Mouse (Mus musculus): ENCODE measurements around the gene Olfr766-ps1. TPM values are rescaled to one million over a fixed set of nuclear protein-coding genes. Genes with fewer than 3 reads are reported as not detected.
"Not testable (repeated sequence)": the region's sequence is repeated elsewhere in the genome, so short reads cannot be mapped to it uniquely, and the experiment has no call there.

Gene Olfr766-ps1
- not detected in 2 replicates for polyA plus RNA-seq (2016; fragmentation: Nextera tagmentation; extraction: Ambion mirVana)

DNA sequence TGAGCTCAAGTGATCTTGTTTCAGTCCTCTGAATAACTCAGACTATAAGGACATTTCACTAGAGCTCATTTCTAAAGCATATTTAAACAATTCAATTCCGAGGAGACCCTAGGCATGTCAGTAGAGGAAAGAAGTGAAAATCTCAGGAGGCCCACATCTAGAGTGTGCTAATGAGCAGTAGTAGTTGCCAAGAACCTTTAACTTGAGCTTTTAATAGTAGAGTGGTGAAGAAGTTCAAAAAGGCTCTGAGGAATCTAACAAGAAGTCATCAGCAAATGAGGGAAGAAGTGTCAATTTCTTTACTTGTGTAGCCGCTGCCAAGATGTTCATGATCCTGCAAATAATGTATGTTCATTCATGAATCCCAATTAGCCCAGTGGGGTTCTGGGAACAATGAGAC, at the start of gene Olfr766-ps1:
Gene Olfr766-ps1 (minus strand): TSS at position 101 of the 400 bp plus-strand sequence.
- Histone ChIP-seq H3K4me1 (no peaks in the 10 kb centered on the region), H3K9ac (no peak within 1 kb of the TSS), H3K9me3 (no peaks in the 10 kb centered on the region), H3K27me3 (no peaks in the 10 kb centered on the region), H3K4me2 (replicated peaks) (no peak within 1 kb of the TSS), H3K27ac (no peak within 1 kb of the TSS), H3K4me3 (no peak within 1 kb of the TSS), H3K36me3 (no peaks in the 10 kb centered on the region)
- 84% methylated on average over 2 of the region's 2 CpGs for WGBS
- ATAC-seq (ENCODE audit: insufficient number of reproducible peaks, insufficient read depth, low FRiP score, low TSS enrichment) = no peak

DNA sequence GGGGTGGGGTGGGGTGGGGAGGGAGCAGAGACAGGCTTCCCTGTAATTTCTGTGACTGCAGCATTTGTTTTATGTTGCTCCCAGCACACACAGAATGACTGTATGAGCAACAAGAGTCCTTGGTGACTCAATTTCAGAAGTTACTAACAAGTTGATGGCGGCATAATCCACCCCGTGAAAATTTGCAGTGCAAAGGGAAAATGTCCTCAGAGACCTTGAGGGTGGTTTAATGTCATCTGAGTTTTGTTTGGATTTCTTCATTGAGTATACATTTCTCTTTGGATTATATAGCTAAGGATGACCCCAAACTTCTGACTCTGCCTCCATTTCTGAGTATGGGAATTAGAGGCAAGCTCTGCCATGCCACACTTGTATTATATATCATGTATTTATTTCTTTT, 49.0 kb upstream of the Olfr766-ps1 start, which contains the start of gene Olfr769:
Gene Olfr769 (minus strand): TSS at position 101 of the 400 bp plus-strand sequence.
- H3K9me3 ChIP-seq = no peaks in the 10 kb centered on the region
- ATAC-seq (ENCODE audit: insufficient number of reproducible peaks, insufficient read depth, low FRiP score, low TSS enrichment) = no peak
- no peak within 1 kb of the TSS for H3K4me2 ChIP-seq (replicated peaks)
- no peak within 1 kb of the TSS for H3K4me3 ChIP-seq
- H3K27me3 ChIP-seq = no peaks in the 10 kb centered on the region
- no peak within 1 kb of the TSS for H3K9ac ChIP-seq
- 84% methylated on average over 2 of the region's 2 CpGs for WGBS
- H3K36me3 ChIP-seq = no peaks in the 10 kb centered on the region
- H3K27ac ChIP-seq = no peak within 1 kb of the TSS
- no peaks in the 10 kb centered on the region for H3K4me1 ChIP-seq

DNA sequence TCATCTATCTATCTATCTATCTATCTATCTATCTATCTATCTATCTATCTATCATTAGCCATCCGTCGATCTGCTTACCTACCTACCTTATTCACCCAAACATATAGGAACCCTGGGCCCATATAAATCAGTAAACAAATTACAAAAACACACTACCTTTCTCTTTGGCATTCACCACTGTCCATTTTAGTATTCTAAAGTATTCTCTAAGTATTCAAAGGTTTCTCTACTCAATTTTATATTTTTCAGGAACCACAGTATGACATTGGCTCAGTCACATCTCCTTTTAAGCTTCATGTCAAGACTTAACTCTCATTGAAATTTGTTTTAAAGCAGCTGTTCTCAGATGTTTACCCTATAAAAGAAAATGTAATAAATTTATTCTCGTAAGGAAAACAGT, 46.4 kb upstream of the Olfr766-ps1 start:
- H3K9me3 ChIP-seq = no peaks in the 10 kb centered on the region
- no peak overlapping the region for H3K4me2 ChIP-seq (replicated peaks)
- H3K36me3 ChIP-seq = no peaks in the 10 kb centered on the region
- no peak for ATAC-seq (ENCODE audit: insufficient number of reproducible peaks, insufficient read depth, low FRiP score, low TSS enrichment)
- H3K27ac ChIP-seq = no peak overlapping the region
- no peak overlapping the region for H3K9ac ChIP-seq
- 93% methylated on average over 3 of the region's 3 CpGs for WGBS
- no peak overlapping the region for H3K4me3 ChIP-seq
- H3K4me1 ChIP-seq = no peaks in the 10 kb centered on the region
- no peaks in the 10 kb centered on the region for H3K27me3 ChIP-seq

DNA sequence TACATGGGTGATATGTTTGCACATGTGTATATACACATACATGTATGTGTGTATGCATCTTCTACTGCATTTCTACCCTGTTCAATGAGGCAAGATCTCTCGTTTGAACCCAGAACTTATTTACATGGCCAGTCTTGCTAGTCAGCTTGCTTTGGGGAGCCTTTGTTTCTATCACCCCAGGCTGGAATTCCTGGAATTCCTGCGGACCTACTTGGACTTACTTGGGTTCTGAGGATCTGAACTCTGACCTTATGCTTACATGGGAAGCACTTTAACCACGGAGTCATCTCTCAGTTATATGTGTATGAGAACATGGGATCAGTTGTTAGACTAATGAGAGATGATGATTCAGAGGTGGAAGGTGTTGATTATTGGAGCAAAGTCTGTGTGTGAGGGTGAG, 32.5 kb upstream of the Olfr766-ps1 start:
- no peaks in the 10 kb centered on the region for H3K4me1 ChIP-seq
- H3K4me2 ChIP-seq (replicated peaks) = no peak overlapping the region
- no peaks in the 10 kb centered on the region for H3K9me3 ChIP-seq
- no peaks in the 10 kb centered on the region for H3K27me3 ChIP-seq
- no peak overlapping the region for H3K4me3 ChIP-seq
- no peak overlapping the region for H3K27ac ChIP-seq
- no peak for ATAC-seq (ENCODE audit: insufficient number of reproducible peaks, insufficient read depth, low FRiP score, low TSS enrichment)
- 26% methylated on average over 3 of the region's 3 CpGs for WGBS
- H3K36me3 ChIP-seq = no peaks in the 10 kb centered on the region
- no peak overlapping the region for H3K9ac ChIP-seq

DNA sequence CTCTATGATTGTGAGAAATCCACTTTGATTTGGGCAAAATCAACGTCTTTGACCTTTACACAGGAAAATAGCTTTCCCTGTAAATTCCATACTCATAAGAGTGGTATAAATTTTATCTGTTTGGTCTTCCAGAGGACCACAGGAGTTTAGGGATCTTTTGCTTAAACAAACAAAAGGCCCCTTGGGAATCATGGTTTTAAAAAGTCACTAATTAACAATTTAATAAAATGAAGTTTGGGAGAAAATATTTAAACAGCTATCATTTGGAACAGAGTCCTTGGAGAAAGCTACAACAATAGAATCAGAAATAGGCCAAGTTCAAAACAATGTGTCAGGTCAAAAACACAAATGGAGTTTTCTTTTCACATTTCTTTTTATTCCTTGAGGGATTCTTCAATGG, 30.5 kb upstream of the Olfr766-ps1 start, which contains the start of gene Olfr768:
Gene Olfr768 (minus strand): TSS at position 101 of the 400 bp plus-strand sequence.
- Histone ChIP-seq H3K9ac (no peak within 1 kb of the TSS), H3K4me3 (no peak within 1 kb of the TSS), H3K4me1 (no peaks in the 10 kb centered on the region), H3K36me3 (no peaks in the 10 kb centered on the region), H3K4me2 (replicated peaks) (no peak within 1 kb of the TSS), H3K27me3 (no peaks in the 10 kb centered on the region), H3K9me3 (no peaks in the 10 kb centered on the region), H3K27ac (no peak within 1 kb of the TSS)
- 77% methylated on average over 1 of the region's 1 CpGs for WGBS
- ATAC-seq (ENCODE audit: insufficient number of reproducible peaks, insufficient read depth, low FRiP score, low TSS enrichment) = no peak

DNA sequence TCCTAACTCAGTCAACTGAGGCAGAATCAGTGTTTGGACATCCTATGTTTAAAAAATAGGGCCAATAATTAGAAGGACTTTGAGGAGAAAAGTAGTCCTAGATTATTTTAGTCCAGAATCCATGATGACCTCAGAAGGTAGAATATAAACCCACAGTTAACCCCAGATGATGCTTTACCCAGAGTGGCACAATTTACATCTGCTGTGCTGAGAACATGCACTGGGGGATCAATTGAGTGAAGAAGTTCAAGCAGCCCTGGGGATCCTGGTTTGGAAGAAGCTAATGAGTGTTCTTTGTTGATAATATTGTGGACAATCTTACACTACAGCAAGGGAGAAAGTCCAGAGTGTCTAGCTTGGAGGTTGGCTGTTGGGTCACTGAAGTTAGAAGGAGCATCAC, 14.0 kb upstream of the Olfr766-ps1 start, which contains the start of gene Olfr767:
Gene Olfr767 (minus strand): TSS at position 101 of the 400 bp plus-strand sequence.
- H3K4me2 ChIP-seq (replicated peaks); H3K4me3 ChIP-seq; H3K27ac ChIP-seq; H3K36me3 ChIP-seq; H3K9me3 ChIP-seq; H3K4me1 ChIP-seq; H3K27me3 ChIP-seq; H3K9ac ChIP-seq; ATAC-seq (ENCODE audit: insufficient number of reproducible peaks, insufficient read depth, low FRiP score, low TSS enrichment): not testable (repeated sequence)

DNA sequence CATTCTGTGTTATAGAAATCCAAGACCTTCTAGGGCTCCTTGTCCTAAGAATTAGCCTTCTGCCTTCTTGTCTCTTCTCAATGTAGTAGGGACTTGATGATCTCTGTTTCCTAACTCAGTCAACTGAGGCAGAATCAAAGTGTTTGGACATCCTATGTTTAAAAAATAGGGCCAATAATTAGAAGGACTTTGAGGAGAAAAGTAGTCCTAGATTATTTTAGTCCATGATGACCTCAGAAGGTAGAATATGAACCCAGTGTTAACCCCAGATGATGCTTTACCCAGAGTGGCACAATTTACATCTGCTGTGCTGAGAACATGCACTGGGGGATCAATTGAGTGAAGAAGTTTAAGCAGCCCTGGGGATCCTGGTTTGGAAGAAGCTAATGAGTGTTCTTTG, 18.9 kb downstream of the Olfr766-ps1 start, which contains the start of gene Olfr765:
Gene Olfr765 (minus strand): TSS at position 101 of the 400 bp plus-strand sequence.
- not testable (repeated sequence) for H3K4me2 ChIP-seq (replicated peaks); H3K27me3 ChIP-seq; H3K4me1 ChIP-seq; H3K27ac ChIP-seq; H3K9me3 ChIP-seq; ATAC-seq (ENCODE audit: insufficient number of reproducible peaks, insufficient read depth, low FRiP score, low TSS enrichment); H3K4me3 ChIP-seq; H3K36me3 ChIP-seq; H3K9ac ChIP-seq

DNA sequence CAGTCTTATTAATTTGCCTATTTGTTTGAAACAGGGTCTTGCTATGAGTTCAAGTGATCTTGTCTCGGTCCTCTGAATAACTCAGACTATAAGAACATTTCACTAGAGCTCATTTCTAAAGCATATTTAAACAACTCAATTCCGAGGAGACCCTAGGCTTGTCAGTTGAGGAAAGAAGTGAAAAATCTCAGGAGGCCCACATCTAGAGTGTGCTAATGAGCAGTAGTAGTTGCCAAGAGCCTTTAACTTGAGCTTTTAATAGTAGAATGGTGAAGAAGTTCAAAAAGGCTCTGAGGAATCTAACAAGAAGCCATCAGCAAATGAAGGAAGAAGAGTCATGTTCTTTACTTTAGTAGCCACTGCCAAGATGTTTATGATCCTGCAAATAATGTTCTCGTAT, 29.0 kb downstream of the Olfr766-ps1 start, which contains the start of gene Olfr764-ps1:
Gene Olfr764-ps1 (minus strand): TSS at position 101 of the 400 bp plus-strand sequence.
- no peaks in the 10 kb centered on the region for H3K36me3 ChIP-seq
- H3K27me3 ChIP-seq = no peaks in the 10 kb centered on the region
- 80% methylated on average over 3 of the region's 3 CpGs for WGBS
- H3K9ac ChIP-seq = no peak within 1 kb of the TSS
- H3K9me3 ChIP-seq = no peaks in the 10 kb centered on the region
- H3K4me3 ChIP-seq = no peak within 1 kb of the TSS
- no peak within 1 kb of the TSS for H3K4me2 ChIP-seq (replicated peaks)
- H3K27ac ChIP-seq = no peak within 1 kb of the TSS
- no peaks in the 10 kb centered on the region for H3K4me1 ChIP-seq
- no peak for ATAC-seq (ENCODE audit: insufficient number of reproducible peaks, insufficient read depth, low FRiP score, low TSS enrichment)

DNA sequence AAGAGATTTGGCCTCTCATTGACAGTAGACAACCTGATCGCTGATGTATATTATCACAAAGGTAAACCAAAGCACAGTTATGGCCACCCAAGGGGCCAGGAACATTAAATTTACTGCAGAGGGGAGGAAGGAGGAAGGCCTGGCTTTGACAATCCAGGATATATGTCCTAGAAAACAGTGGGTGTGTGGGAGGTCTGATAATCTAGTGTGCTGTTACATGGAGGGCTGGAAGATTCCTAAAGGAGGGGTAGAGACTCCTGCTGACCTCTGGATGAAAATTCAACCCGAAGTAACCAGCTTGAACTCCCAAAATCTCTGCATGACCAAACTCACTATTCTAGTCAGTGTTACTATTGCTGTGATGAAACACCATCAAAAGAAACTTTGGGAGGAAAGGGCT, 40.4 kb downstream of the Olfr766-ps1 start:
- Histone ChIP-seq H3K4me2 (replicated peaks) (no peak overlapping the region), H3K27me3 (no peaks in the 10 kb centered on the region), H3K9ac (no peak overlapping the region), H3K9me3 (no peaks in the 10 kb centered on the region), H3K36me3 (no peaks in the 10 kb centered on the region), H3K4me1 (no peaks in the 10 kb centered on the region), H3K27ac (no peak overlapping the region), H3K4me3 (no peak overlapping the region)
- no peak for ATAC-seq (ENCODE audit: insufficient number of reproducible peaks, insufficient read depth, low FRiP score, low TSS enrichment)
- WGBS = 82% methylated on average over 2 of the region's 2 CpGs

DNA sequence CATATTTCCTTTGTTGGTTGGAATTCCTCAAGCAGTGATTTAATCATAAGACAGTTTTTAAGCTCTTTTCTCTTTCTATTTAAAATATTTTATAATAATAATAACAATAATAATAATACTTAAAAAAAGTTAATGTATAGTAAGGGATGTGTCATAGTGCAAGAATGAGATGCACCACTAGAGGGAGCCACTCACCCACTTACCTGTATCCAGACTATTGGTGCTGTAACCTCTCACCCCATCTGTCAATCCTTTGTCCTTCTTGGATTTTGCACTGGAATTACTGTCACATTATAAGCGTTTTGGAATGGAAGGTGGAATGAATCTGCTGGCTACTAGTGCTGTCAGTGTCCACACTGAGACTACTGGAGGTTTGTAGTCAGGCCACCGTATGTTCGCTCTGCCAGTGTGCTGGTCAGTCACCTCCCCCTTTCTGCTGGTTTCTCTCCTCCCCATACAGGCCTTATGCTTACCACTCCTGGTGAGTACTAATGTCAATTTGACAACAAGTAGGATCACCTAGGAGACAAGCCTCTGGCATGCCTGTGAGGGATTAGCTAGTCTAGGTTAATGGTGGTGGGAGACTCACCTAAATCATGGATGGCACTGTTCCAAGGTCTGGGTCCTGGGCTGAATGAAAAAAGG, 42.6 kb downstream of the Olfr766-ps1 start:
- Histone ChIP-seq H3K4me1 (no peaks in the 10 kb centered on the region), H3K9ac (no peak overlapping the region), H3K4me3 (no peak overlapping the region), H3K27ac (no peak overlapping the region), H3K9me3 (no peaks in the 10 kb centered on the region), H3K27me3 (no peaks in the 10 kb centered on the region), H3K36me3 (no peaks in the 10 kb centered on the region), H3K4me2 (replicated peaks) (no peak overlapping the region)
- 61% methylated on average over 3 of the region's 3 CpGs for WGBS
- ATAC-seq (ENCODE audit: insufficient number of reproducible peaks, insufficient read depth, low FRiP score, low TSS enrichment) = no peak

DNA sequence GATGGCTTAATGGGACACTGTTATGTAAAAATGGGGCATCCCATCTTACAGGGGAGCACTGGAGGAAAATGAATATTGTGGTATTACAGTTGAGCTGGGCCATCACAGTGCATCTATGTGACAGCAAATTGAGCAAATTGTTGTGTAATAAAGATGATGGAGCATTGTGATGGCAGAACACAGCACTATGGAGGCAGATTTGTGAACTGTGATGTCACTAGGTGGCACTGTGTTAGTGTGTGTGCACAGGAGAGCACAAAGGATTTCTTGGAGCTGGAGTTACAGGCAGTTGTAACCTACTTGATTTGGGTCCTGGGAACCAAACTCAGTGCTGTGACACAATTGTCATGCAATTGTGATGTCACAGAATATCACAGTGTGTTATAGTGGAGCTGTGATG, 45.5 kb downstream of the Olfr766-ps1 start:
- H3K27me3 ChIP-seq = no peaks in the 10 kb centered on the region
- no peak overlapping the region for H3K4me3 ChIP-seq
- no peaks in the 10 kb centered on the region for H3K4me1 ChIP-seq
- no peak overlapping the region for H3K9ac ChIP-seq
- H3K4me2 ChIP-seq (replicated peaks) = no peak overlapping the region
- H3K27ac ChIP-seq = no peak overlapping the region
- no peak for ATAC-seq (ENCODE audit: insufficient number of reproducible peaks, insufficient read depth, low FRiP score, low TSS enrichment)
- H3K36me3 ChIP-seq = no peaks in the 10 kb centered on the region
- H3K9me3 ChIP-seq = no peaks in the 10 kb centered on the region

DNA sequence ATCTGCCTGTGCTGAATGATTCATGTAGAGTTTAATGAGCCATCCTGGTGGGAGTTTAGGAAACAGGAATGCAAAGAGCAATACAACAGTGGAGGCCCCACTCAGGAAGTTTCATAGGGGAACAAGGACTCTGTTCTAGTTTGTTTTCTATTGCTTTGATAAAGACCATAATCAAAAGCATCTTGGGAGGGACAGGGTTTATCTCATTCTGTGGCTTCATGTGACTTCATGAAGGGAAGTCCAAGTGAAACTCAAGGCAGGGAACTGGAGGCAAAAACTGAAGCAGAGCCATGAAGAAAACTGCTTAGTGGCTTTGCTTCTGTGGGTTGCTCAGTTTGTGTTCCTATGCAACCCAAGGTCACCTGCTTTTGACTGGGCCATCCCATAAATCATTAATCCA, 54.3 kb downstream of the Olfr766-ps1 start:
- no peak for ATAC-seq (ENCODE audit: insufficient number of reproducible peaks, insufficient read depth, low FRiP score, low TSS enrichment)
- H3K4me3 ChIP-seq = no peak overlapping the region
- H3K9me3 ChIP-seq = no peaks in the 10 kb centered on the region
- H3K27me3 ChIP-seq = no peaks in the 10 kb centered on the region
- H3K4me1 ChIP-seq = no peaks in the 10 kb centered on the region
- H3K4me2 ChIP-seq (replicated peaks) = no peak overlapping the region
- no peaks in the 10 kb centered on the region for H3K36me3 ChIP-seq
- H3K9ac ChIP-seq = no peak overlapping the region
- H3K27ac ChIP-seq = no peak overlapping the region

All from embryonic facial prominence, embryonic 12.5 days (tissue).